Mouse (Mus musculus) thymus, adult 2 months (tissue): ENCODE results near the gene Clstn2. TPM values are rescaled to one million over a fixed set of nuclear protein-coding genes. Genes with fewer than 3 reads are reported as not detected.

Source experiments
- DNase-seq: peaks from one replicate; pipeline ENCODE4 v3.0.0; 2021
- H3K27ac ChIP-seq: fragments of 200-500 bp; 2 replicates; pipeline ENCODE4 v1.5.1; 2012; ENCODE audit warnings: low read length, control low read depth; ENCODE audit not compliant: control insufficient read depth, insufficient read depth
- H3K27me3 ChIP-seq: fragments of 200-500 bp; 2 replicates; pipeline ENCODE4 v1.6.1; 2012; ENCODE audit warnings: mild to moderate bottlenecking, low read length, moderate library complexity, mixed read lengths; ENCODE audit not compliant: control insufficient read depth, insufficient read depth
- H3K36me3 ChIP-seq: fragments of 200-500 bp; 2 replicates; pipeline ENCODE4 v1.6.1; 2012; ENCODE audit warnings: mild to moderate bottlenecking, low read length, moderate library complexity; ENCODE audit not compliant: control insufficient read depth, insufficient read depth
- H3K4me1 ChIP-seq: fragments of 200-500 bp; replicated peaks from 2 replicates; pipeline ENCODE4 v1.6.1; 2012; ENCODE audit warnings: low read length; ENCODE audit not compliant: control insufficient read depth, insufficient read depth
- H3K4me3 ChIP-seq: fragments of 200-500 bp; 2 replicates; pipeline ENCODE4 v1.5.1; 2012; ENCODE audit warnings: mild to moderate bottlenecking, low read length, control low read depth, moderate library complexity; ENCODE audit not compliant: control insufficient read depth, insufficient read depth
- CTCF ChIP-seq: fragments of 200-500 bp; IDR thresholded peaks from 2 replicates; pipeline ENCODE4 v1.5.1; 2012; ENCODE audit warnings: mild to moderate bottlenecking, control low read depth, low read length, moderate library complexity, borderline replicate concordance; ENCODE audit not compliant: control insufficient read depth, poor library complexity, insufficient read depth; ENCODE audit errors: extremely low read depth
- POLR2A ChIP-seq: fragments of 200-500 bp; IDR thresholded peaks from 2 replicates; pipeline ENCODE4 v1.6.1; 2012; ENCODE audit warnings: mild to moderate bottlenecking, low read length, control low read depth, moderate library complexity; ENCODE audit not compliant: control insufficient read depth, poor library complexity, insufficient read depth; ENCODE audit errors: extremely low read depth
- WGBS: fragments of 180-500 bp; shearing (Covaris S2); methylation state at CpG from one replicate; pipeline ENCODE4 v1.1.7; 2018; 5-methylcytosine and 5-hydroxymethylcytosine counted together
- polyA plus RNA-seq: library from polyadenylated mRNA; depleted of rRNA; stranded (reverse); fragments of >200 nt; gene quantifications from 2 replicates; pipeline ENCODE4 v1.2.3, GENCODE M21; 2012

Gene Clstn2
- polyA plus RNA-seq, 1 experiment = 0.27 TPM

GRCm38 (mm10) chr9:97408142-97408541 is 624.8 kb downstream of the Clstn2 start:
- 86% methylated on average over 2 of the region's 2 CpGs for WGBS
- no peaks in the 10 kb centered on the region for H3K36me3 ChIP-seq
- no peak overlapping the region for H3K27ac ChIP-seq
- TF ChIP-seq POLR2A (no peak), CTCF (no peak)
- no peaks in the 10 kb centered on the region for H3K4me1 ChIP-seq
- no peak for DNase-seq
- no peak overlapping the region for H3K4me3 ChIP-seq
- no peaks in the 10 kb centered on the region for H3K27me3 ChIP-seq
